8 mouse cellular contexts compared by ENCODE assay signal in the genomic region with DNA sequence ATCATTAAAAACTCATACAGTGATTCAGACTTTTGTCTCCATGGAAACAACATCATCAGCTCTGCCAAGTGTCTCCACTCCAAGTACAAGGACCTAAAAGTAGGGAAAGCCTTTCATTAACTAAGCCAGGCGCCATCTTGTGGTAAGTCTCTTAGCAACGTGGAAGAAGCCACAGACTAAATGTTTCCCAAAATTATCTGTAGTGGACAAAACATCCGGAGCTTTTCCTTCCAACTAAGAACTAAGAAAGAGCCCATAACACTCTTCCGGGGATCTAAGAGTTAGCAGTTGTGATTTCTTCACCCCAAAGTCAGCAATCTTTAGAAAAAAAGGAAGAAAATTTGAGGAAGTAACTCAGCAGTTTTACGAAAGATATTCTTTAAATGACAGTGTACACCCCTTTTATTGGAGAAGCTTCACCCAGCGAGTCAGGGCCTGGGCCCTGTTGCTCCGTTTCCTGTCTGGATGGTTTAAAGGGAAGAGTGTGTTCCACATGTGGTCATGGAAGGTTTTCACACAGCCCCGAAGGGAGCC. TPM values are rescaled to one million over a fixed set of nuclear protein-coding genes. Genes with fewer than 3 reads are reported as not detected.
DNase-seq lines count a peak whose midpoint lies in the region; ATAC-seq lines count a peak whose summit lies in the region.

No protein-coding gene starts in this region.

- H3K27me3 ChIP-seq in kidney, embryonic 15.5 days, result no peaks in the 10 kb centered on the region

- H3K4me2 ChIP-seq in kidney, embryonic 15.5 days, result no peak overlapping the region

- WGBS in kidney, embryonic 15.5 days, result 53% methylated on average over 8 of the region's 8 CpGs

- no peaks in the 10 kb centered on the region for H3K4me1 ChIP-seq in kidney, embryonic 15.5 days

- intact Hi-C loops in heart, postnatal 10 days (cut with DNase I), result loop anchor here (1.0 to 5.0 kb wide), 5 partner anchors 56 to 854 kb away; a partner anchor contains a TSS
- intact Hi-C loops in left cerebral cortex, postnatal 25 days (cut with DNase I), result loop anchor here (1.0 to 5.0 kb wide), 3 partner anchors 56 to 690 kb away; a partner anchor contains a TSS

- no peaks in the 10 kb centered on the region for H3K36me3 ChIP-seq in kidney, embryonic 15.5 days

- H3K9me3 ChIP-seq in kidney, embryonic 15.5 days (replicated peaks), result no peaks in the 10 kb centered on the region

- H3K27ac ChIP-seq in kidney, embryonic 15.5 days, result no peak overlapping the region

- no peak overlapping the region for H3K4me3 ChIP-seq in kidney, embryonic 15.5 days (replicated peaks)

- no peak overlapping the region for H3K9ac ChIP-seq in kidney, embryonic 15.5 days

- DNase-seq in kidney, adult 18-20 months, result peak; percentile 7
- DNase-seq in MN1 (ENCODE audit: low spot score), result peak; percentile 73
- DNase-seq in cerebellum, postnatal 10 days, result peak; percentile 72 to 76
- DNase-seq in heart, postnatal 10 days, result peak; percentile 57 to 70
- DNase-seq in left cerebral cortex, postnatal 25 days (ENCODE audit: low spot score in 2 of 2), result peak; percentile 67 to 88
- DNase-seq in monocyte, adult 2 months (ENCODE audit: low read depth in 1 of 2, low spot score in 2 of 2), result peak; percentile 28 to 56
- no peak for DNase-seq in ovary, adult 18-20 months (ENCODE audit: low spot score)

- no peak for ATAC-seq in kidney, embryonic 15.5 days (replicated peaks; ENCODE audit: low FRiP score)

RNA-seq across cellular contexts. Expression of a gene that starts 56.5 kb away (rescaled TPM):
- polyA plus RNA-seq in kidney, embryonic 15.5 days (2015; fragmentation: Nextera tagmentation; extraction: Ambion mirVana), result 1.9 and 2.4 TPM in 2 replicates
- 1 to 10 TPM; 4.3 to 7.5 TPM for total RNA-seq in heart, postnatal 10 days (2021)
- 100 to 1,000 TPM; 115 to 116 TPM for total RNA-seq in left cerebral cortex, postnatal 25 days (2021)

Comparison
In these comparisons a context has a peak if more than half of its experiments do, and no peak if none do; other contexts are left out.
1. RNA of a gene that starts 56.5 kb away (total RNA-seq): 115 to 116 TPM in left cerebral cortex, postnatal 25 days; 4.3 to 7.5 TPM in heart, postnatal 10 days; every median in the first group is over 10 times any median in the second.